Mouse (Mus musculus): ENCODE results near the gene Olfr968. TPM values are rescaled to one million over a fixed set of nuclear protein-coding genes. Genes with fewer than 3 reads are reported as not detected.

The Olfr968 gene
- not detected in 2 replicates for polyA plus RNA-seq (2012; rRNA removed)

DNA sequence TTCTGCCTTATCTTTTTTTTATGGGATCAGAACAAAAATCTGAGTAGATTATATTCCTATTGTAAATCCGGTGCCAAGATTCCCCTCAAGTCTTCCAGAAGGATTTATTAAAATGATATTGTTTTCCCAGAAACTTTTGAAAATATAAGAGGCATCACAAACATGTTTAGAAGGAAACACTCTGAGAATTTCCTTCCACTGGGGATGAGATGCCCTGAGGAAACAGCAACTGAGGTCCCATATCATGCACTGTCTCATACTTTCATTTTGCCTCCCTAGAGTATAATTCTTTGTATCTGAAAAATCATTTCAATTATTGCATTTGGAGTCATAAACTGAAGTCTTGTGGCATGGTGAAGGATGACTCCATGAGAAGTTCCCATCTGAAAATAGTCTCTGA, at the start of gene Olfr968:
Gene Olfr968, minus strand, starts transcription at position 101 of the 400 bp plus-strand sequence.

GRCm38 (mm10) chr9:39808560-39808959, 25.5 kb upstream of the Olfr968 start, which contains the start of gene Olfr970:
TSS of gene Olfr970 (plus strand) at chr9:39808860.

GRCm38 (mm10) chr9:39790558-39790957, 7.5 kb upstream of the Olfr968 start, which contains the start of gene Olfr969:
TSS of gene Olfr969 (plus strand) at chr9:39790945.

DNA sequence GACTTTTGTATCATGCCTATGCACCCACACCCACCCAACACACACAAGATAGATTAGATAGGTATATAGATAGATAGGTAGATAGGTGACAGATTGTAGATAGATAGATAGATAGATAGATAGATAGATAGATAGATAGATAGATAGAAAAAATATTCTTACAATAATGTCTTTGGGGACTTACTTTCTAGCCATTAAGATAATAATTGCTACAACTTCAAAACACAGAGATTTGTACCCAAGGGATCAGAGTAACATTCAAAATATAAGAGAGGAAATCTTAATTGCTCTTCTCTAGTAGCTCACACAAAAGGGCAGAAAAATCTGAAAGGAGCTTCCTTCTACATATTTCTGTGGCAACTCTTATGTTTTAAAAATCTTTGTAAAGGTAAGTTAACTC, 37.1 kb downstream of the Olfr968 start, which contains the start of gene Olfr967:
Gene Olfr967, plus strand, starts transcription at position 301 of the 400 bp plus-strand sequence.

DNA sequence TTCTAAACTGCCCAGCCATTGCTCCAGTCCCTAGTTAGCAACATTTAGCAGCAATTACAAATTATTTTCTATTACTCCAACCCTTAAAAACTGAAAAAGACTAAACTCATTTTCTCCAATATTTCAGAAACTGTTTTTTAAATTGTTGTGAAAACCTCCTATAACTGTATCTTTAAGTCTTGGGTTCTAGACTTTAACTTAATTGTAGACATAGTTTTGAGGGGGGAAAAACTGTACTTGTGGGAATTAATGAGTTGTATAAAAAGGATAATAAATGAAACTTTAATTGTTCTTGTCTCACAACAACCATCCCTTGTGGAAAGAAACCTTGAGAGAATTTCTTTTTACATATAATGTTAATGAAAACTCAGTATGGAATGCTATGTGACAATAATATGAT, 52.4 kb downstream of the Olfr968 start, which contains the start of gene Olfr150:
Gene Olfr150, plus strand, starts transcription at position 301 of the 400 bp plus-strand sequence.

Other genes with a start within 250 kb of the Olfr968 start
- not detected in 2 replicates for gene Olfr958, start 229.2 kb downstream of the Olfr968 start, polyA plus RNA-seq (2012; rRNA removed)
- gene Olfr959, start 207.7 kb downstream of the Olfr968 start, polyA plus RNA-seq (2012; rRNA removed): not detected in 2 replicates
- gene AW551984, start 178.8 kb downstream of the Olfr968 start, polyA plus RNA-seq (2012; rRNA removed): 3.6 and 6.4 TPM in 2 replicates
- not detected in 2 replicates for gene Olfr148, start 172.6 kb downstream of the Olfr968 start, polyA plus RNA-seq (2012; rRNA removed)
- gene Olfr960, start 161.9 kb downstream of the Olfr968 start, polyA plus RNA-seq (2012; rRNA removed): not detected in 2 replicates
- gene Olfr961, start 138.2 kb downstream of the Olfr968 start, polyA plus RNA-seq (2012; rRNA removed): not detected in 2 replicates
- not detected in 2 replicates for gene Olfr963, start 116.0 kb downstream of the Olfr968 start, polyA plus RNA-seq (2012; rRNA removed)
- gene Olfr149, start 76.1 kb downstream of the Olfr968 start, polyA plus RNA-seq (2012; rRNA removed): not detected in 2 replicates
- not detected in 2 replicates for gene Olfr965, start 71.9 kb downstream of the Olfr968 start, polyA plus RNA-seq (2012; rRNA removed)
- not detected in 2 replicates for gene Olfr150, start 52.3 kb downstream of the Olfr968 start, polyA plus RNA-seq (2012; rRNA removed)
- not detected in 2 replicates for gene Olfr967, start 37.0 kb downstream of the Olfr968 start, polyA plus RNA-seq (2012; rRNA removed)
- gene Olfr969, start 7.7 kb upstream of the Olfr968 start, polyA plus RNA-seq (2012; rRNA removed): not detected in 2 replicates
- not detected in 2 replicates for gene Olfr970, start 25.6 kb upstream of the Olfr968 start, polyA plus RNA-seq (2012; rRNA removed)
- not detected in 2 replicates for gene Olfr971, start 53.6 kb upstream of the Olfr968 start, polyA plus RNA-seq (2012; rRNA removed)
- not detected in 2 replicates for gene Olfr972, start 83.2 kb upstream of the Olfr968 start, polyA plus RNA-seq (2012; rRNA removed)
- not detected in 2 replicates for gene Olfr229, start 124.1 kb upstream of the Olfr968 start, polyA plus RNA-seq (2012; rRNA removed)
- not detected in 2 replicates for gene Olfr974, start 154.2 kb upstream of the Olfr968 start, polyA plus RNA-seq (2012; rRNA removed)
- not detected in 2 replicates for gene Olfr975, start 168.8 kb upstream of the Olfr968 start, polyA plus RNA-seq (2012; rRNA removed)
- gene Olfr976, start 177.9 kb upstream of the Olfr968 start, polyA plus RNA-seq (2012; rRNA removed): not detected in 2 replicates
- not detected in 2 replicates for gene Olfr978, start 208.9 kb upstream of the Olfr968 start, polyA plus RNA-seq (2012; rRNA removed)
- gene Olfr979, start 220.2 kb upstream of the Olfr968 start, polyA plus RNA-seq (2012; rRNA removed): not detected in 2 replicates
- gene Olfr980, start 226.3 kb upstream of the Olfr968 start, polyA plus RNA-seq (2012; rRNA removed): not detected in 2 replicates
- gene Olfr981, start 238.2 kb upstream of the Olfr968 start, polyA plus RNA-seq (2012; rRNA removed): not detected in 2 replicates

Data from colon, adult 2 months (tissue).